ENCODE assay signal across 7 mouse cellular contexts in the genomic region with DNA sequence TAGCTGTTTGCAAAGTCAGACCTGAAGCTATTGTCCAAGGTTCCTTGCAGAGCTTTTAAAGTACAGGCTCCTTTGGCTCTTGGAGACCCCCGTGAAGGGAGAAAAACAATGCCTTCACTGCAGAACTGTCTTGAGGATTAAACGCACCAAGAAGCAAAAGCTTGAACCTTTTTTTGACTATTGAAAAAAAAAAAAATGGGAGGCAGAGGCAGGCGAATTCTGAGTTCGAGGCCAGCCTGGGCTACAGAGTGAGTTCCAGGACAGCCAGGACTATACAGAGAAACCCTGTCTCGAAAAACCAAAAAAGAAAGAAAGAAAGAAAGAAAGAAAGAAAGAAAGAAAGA. TPM values are rescaled to one million over a fixed set of nuclear protein-coding genes. Genes with fewer than 3 reads are reported as not detected.
DNase-seq lines count a peak whose midpoint lies in the region; ATAC-seq lines count a peak whose summit lies in the region.
"Not testable (repeated sequence)": the region's sequence is repeated elsewhere in the genome, so short reads cannot be mapped to it uniquely, and the experiment has no call there.

No protein-coding gene starts in this region.

- H3K9me3 ChIP-seq in embryonic facial prominence, embryonic 10.5 days; forebrain, embryonic 15.5 days; hindbrain, embryonic 10.5 days; kidney, embryonic 14.5 days (ENCODE audit: control insufficient read depth, low read length); liver, embryonic 11.5 days (ENCODE audit: control insufficient read depth, low read length); megakaryocyte, embryonic 14.5 days; neural tube, embryonic 14.5 days (ENCODE audit: control insufficient read depth, low read length): not testable (repeated sequence)

- H3K4me1 ChIP-seq in embryonic facial prominence, embryonic 10.5 days, result peaks cover 12% of the 10 kb centered on the region
- H3K4me1 ChIP-seq in forebrain, embryonic 15.5 days, result peaks cover 20% of the 10 kb centered on the region
- peaks cover 15% of the 10 kb centered on the region for H3K4me1 ChIP-seq in hindbrain, embryonic 10.5 days (replicated peaks)
- H3K4me1 ChIP-seq in kidney, embryonic 14.5 days (ENCODE audit: control insufficient read depth, insufficient read depth, low read length), result not testable (repeated sequence)
- H3K4me1 ChIP-seq in liver, embryonic 11.5 days (replicated peaks; ENCODE audit: control insufficient read depth, insufficient read depth, low read length), result peaks cover 15% of the 10 kb centered on the region
- H3K4me1 ChIP-seq in megakaryocyte, embryonic 14.5 days, result peaks cover 24% of the 10 kb centered on the region
- H3K4me1 ChIP-seq in neural tube, embryonic 14.5 days (ENCODE audit: control insufficient read depth, insufficient read depth, low read length), result peaks cover 11% of the 10 kb centered on the region

- DNase-seq in embryonic facial prominence, embryonic 10.5 days (ENCODE audit: low spot score); hindbrain, embryonic 10.5 days (ENCODE audit: low spot score); liver, embryonic 11.5 days (ENCODE audit: low spot score): not testable (repeated sequence)

- peak overlapping the region; percentile 93 for H3K4me3 ChIP-seq in embryonic facial prominence, embryonic 10.5 days
- peak overlapping the region; percentile 98 for H3K4me3 ChIP-seq in forebrain, embryonic 15.5 days
- H3K4me3 ChIP-seq in hindbrain, embryonic 10.5 days, result peak overlapping the region; percentile 90
- H3K4me3 ChIP-seq in kidney, embryonic 14.5 days (ENCODE audit: low read length), result peak overlapping the region; percentile 99
- H3K4me3 ChIP-seq in liver, embryonic 11.5 days (ENCODE audit: low read depth, low read length), result peak overlapping the region; percentile 88
- H3K4me3 ChIP-seq in megakaryocyte, embryonic 14.5 days (replicated peaks), result peak overlapping the region; percentile 99
- peak overlapping the region; percentile 83 for H3K4me3 ChIP-seq in neural tube, embryonic 14.5 days (ENCODE audit: low read depth, low read length)

- peak overlapping the region; percentile 53 for H3K4me2 ChIP-seq in forebrain, embryonic 15.5 days (replicated peaks)
- peak overlapping the region; percentile 42 for H3K4me2 ChIP-seq in kidney, embryonic 14.5 days (replicated peaks; ENCODE audit: low read depth, low read length)
- peak overlapping the region; percentile 86 for H3K4me2 ChIP-seq in liver, embryonic 11.5 days
- peak overlapping the region; percentile 31 for H3K4me2 ChIP-seq in neural tube, embryonic 14.5 days (ENCODE audit: low read depth, low read length)

- H3K36me3 ChIP-seq in embryonic facial prominence, embryonic 10.5 days (replicated peaks), result peaks cover 25% of the 10 kb centered on the region
- H3K36me3 ChIP-seq in forebrain, embryonic 15.5 days; kidney, embryonic 14.5 days (ENCODE audit: control insufficient read depth, insufficient read depth, low read length); liver, embryonic 11.5 days (ENCODE audit: control insufficient read depth, insufficient read depth, low read length); megakaryocyte, embryonic 14.5 days (replicated peaks; ENCODE audit: low read length); neural tube, embryonic 14.5 days (ENCODE audit: control insufficient read depth, insufficient read depth, low read length): not testable (repeated sequence)
- peaks cover 25% of the 10 kb centered on the region for H3K36me3 ChIP-seq in hindbrain, embryonic 10.5 days

- ATAC-seq in forebrain, embryonic 15.5 days (replicated peaks); kidney, embryonic 14.5 days (ENCODE audit: low FRiP score, low TSS enrichment); liver, embryonic 11.5 days (replicated peaks; ENCODE audit: low FRiP score); neural tube, embryonic 14.5 days (ENCODE audit: low read depth): not testable (repeated sequence)

- H3K27me3 ChIP-seq in embryonic facial prominence, embryonic 10.5 days (replicated peaks; ENCODE audit: low read depth, poor library complexity, severe bottlenecking); forebrain, embryonic 15.5 days; hindbrain, embryonic 10.5 days (ENCODE audit: insufficient read depth, poor library complexity, severe bottlenecking); kidney, embryonic 14.5 days (ENCODE audit: control insufficient read depth, insufficient read depth, low read length); liver, embryonic 11.5 days (replicated peaks; ENCODE audit: control insufficient read depth, insufficient read depth, low read length); megakaryocyte, embryonic 14.5 days (replicated peaks); neural tube, embryonic 14.5 days (ENCODE audit: control insufficient read depth, insufficient read depth, low read length): not testable (repeated sequence)

- peak overlapping the region; percentile 97 for H3K9ac ChIP-seq in forebrain, embryonic 15.5 days (replicated peaks)
- H3K9ac ChIP-seq in kidney, embryonic 14.5 days (ENCODE audit: low read depth, low read length), result peak overlapping the region; percentile 99; the same call in 1 of the 2 replicates
- peak overlapping the region; percentile 86 for H3K9ac ChIP-seq in liver, embryonic 11.5 days (ENCODE audit: low read depth, low read length)
- H3K9ac ChIP-seq in neural tube, embryonic 14.5 days (replicated peaks; ENCODE audit: low read depth, low read length), result not testable (repeated sequence)

- 27% methylated on average over 5 of the region's 5 CpGs for WGBS in embryonic facial prominence, embryonic 10.5 days
- 24% methylated on average over 5 of the region's 5 CpGs for WGBS in forebrain, embryonic 15.5 days
- 26% methylated on average over 5 of the region's 5 CpGs for WGBS in hindbrain, embryonic 10.5 days
- 27% methylated on average over 5 of the region's 5 CpGs for WGBS in kidney, embryonic 14.5 days
- WGBS in liver, embryonic 11.5 days, result 19% methylated on average over 5 of the region's 5 CpGs
- 28% methylated on average over 5 of the region's 5 CpGs for WGBS in neural tube, embryonic 14.5 days

- H3K27ac ChIP-seq in embryonic facial prominence, embryonic 10.5 days (replicated peaks), result peak overlapping the region; percentile 96
- peak overlapping the region; percentile 94 for H3K27ac ChIP-seq in forebrain, embryonic 15.5 days (replicated peaks)
- H3K27ac ChIP-seq in hindbrain, embryonic 10.5 days, result peak overlapping the region; percentile 99
- H3K27ac ChIP-seq in kidney, embryonic 14.5 days (ENCODE audit: low read depth, low read length), result peak overlapping the region; percentile 94
- H3K27ac ChIP-seq in liver, embryonic 11.5 days (ENCODE audit: low read depth, low read length), result peak overlapping the region; percentile 87
- not testable (repeated sequence) for H3K27ac ChIP-seq in neural tube, embryonic 14.5 days (ENCODE audit: low read depth, low read length)

RNA-seq across cellular contexts. Expression of gene Rbm12, which starts 0.3 kb away (rescaled TPM):
- 50.8 and 52.6 TPM in 2 replicates for polyA plus RNA-seq in embryonic facial prominence, embryonic 10.5 days (2016; fragmentation: Nextera tagmentation; extraction: Ambion mirVana)
- 31.1 and 32.4 TPM in 2 replicates for polyA plus RNA-seq in forebrain, embryonic 15.5 days (2015; fragmentation: Nextera tagmentation; extraction: Ambion mirVana)
- polyA plus RNA-seq in hindbrain, embryonic 10.5 days (2016; fragmentation: Nextera tagmentation; extraction: Ambion mirVana), result 42.6 and 47.4 TPM in 2 replicates
- 15.5 and 37.2 TPM in 2 replicates for polyA plus RNA-seq in kidney, embryonic 14.5 days (2014; fragmentation: Nextera tagmentation; extraction: Ambion mirVana)
- 20.0 and 31.5 TPM in 2 replicates for polyA plus RNA-seq in liver, embryonic 11.5 days (2014; fragmentation: Nextera tagmentation; extraction: Ambion mirVana)
- 2.3 and 7.1 TPM in 2 replicates for polyA plus RNA-seq in megakaryocyte, embryonic 14.5 days (2012; ENCODE audit: insufficient read depth, low replicate concordance)
- 22.2 and 30.9 TPM in 2 replicates for polyA plus RNA-seq in neural tube, embryonic 14.5 days (2014; fragmentation: Nextera tagmentation; extraction: Ambion mirVana)

RNA-seq across cellular contexts. Expression of gene Cpne1, which starts 0.3 kb away (rescaled TPM):
- polyA plus RNA-seq in embryonic facial prominence, embryonic 10.5 days (2016; fragmentation: Nextera tagmentation; extraction: Ambion mirVana), result 75.6 and 79.6 TPM in 2 replicates
- polyA plus RNA-seq in forebrain, embryonic 15.5 days (2015; fragmentation: Nextera tagmentation; extraction: Ambion mirVana), result 31.9 and 34.5 TPM in 2 replicates
- 51.4 and 68.0 TPM in 2 replicates for polyA plus RNA-seq in hindbrain, embryonic 10.5 days (2016; fragmentation: Nextera tagmentation; extraction: Ambion mirVana)
- polyA plus RNA-seq in kidney, embryonic 14.5 days (2014; fragmentation: Nextera tagmentation; extraction: Ambion mirVana), result 39.6 and 57.5 TPM in 2 replicates
- 55.8 and 62.5 TPM in 2 replicates for polyA plus RNA-seq in liver, embryonic 11.5 days (2014; fragmentation: Nextera tagmentation; extraction: Ambion mirVana)
- polyA plus RNA-seq in megakaryocyte, embryonic 14.5 days (2012; ENCODE audit: insufficient read depth, low replicate concordance), result 17.2 and 27.7 TPM in 2 replicates
- 22.7 and 29.1 TPM in 2 replicates for polyA plus RNA-seq in neural tube, embryonic 14.5 days (2014; fragmentation: Nextera tagmentation; extraction: Ambion mirVana)

RNA-seq across cellular contexts. Expression of gene Gm28036, which starts 14.8 kb away (rescaled TPM):
- 23.3 and 35.7 TPM in 2 replicates for polyA plus RNA-seq in embryonic facial prominence, embryonic 10.5 days (2016; fragmentation: Nextera tagmentation; extraction: Ambion mirVana)
- polyA plus RNA-seq in forebrain, embryonic 15.5 days (2015; fragmentation: Nextera tagmentation; extraction: Ambion mirVana), result 24.1 and 24.2 TPM in 2 replicates
- polyA plus RNA-seq in hindbrain, embryonic 10.5 days (2016; fragmentation: Nextera tagmentation; extraction: Ambion mirVana), result 22.5 and 27.2 TPM in 2 replicates
- 3.4 and 13.2 TPM in 2 replicates for polyA plus RNA-seq in kidney, embryonic 14.5 days (2014; fragmentation: Nextera tagmentation; extraction: Ambion mirVana)
- 10.8 and 12.1 TPM in 2 replicates for polyA plus RNA-seq in liver, embryonic 11.5 days (2014; fragmentation: Nextera tagmentation; extraction: Ambion mirVana)
- not detected in 2 replicates for polyA plus RNA-seq in megakaryocyte, embryonic 14.5 days (2012; ENCODE audit: insufficient read depth, low replicate concordance)
- 9.5 and 15.3 TPM in 2 replicates for polyA plus RNA-seq in neural tube, embryonic 14.5 days (2014; fragmentation: Nextera tagmentation; extraction: Ambion mirVana)

RNA-seq across cellular contexts. Expression of gene Romo1, which starts 31.8 kb away (rescaled TPM):
- 396 and 400 TPM in 2 replicates for polyA plus RNA-seq in embryonic facial prominence, embryonic 10.5 days (2016; fragmentation: Nextera tagmentation; extraction: Ambion mirVana)
- 363 and 422 TPM in 2 replicates for polyA plus RNA-seq in forebrain, embryonic 15.5 days (2015; fragmentation: Nextera tagmentation; extraction: Ambion mirVana)
- 438 and 481 TPM in 2 replicates for polyA plus RNA-seq in hindbrain, embryonic 10.5 days (2016; fragmentation: Nextera tagmentation; extraction: Ambion mirVana)
- polyA plus RNA-seq in kidney, embryonic 14.5 days (2014; fragmentation: Nextera tagmentation; extraction: Ambion mirVana), result 417 and 550 TPM in 2 replicates
- 371 and 439 TPM in 2 replicates for polyA plus RNA-seq in liver, embryonic 11.5 days (2014; fragmentation: Nextera tagmentation; extraction: Ambion mirVana)
- polyA plus RNA-seq in megakaryocyte, embryonic 14.5 days (2012; ENCODE audit: insufficient read depth, low replicate concordance), result 248 and 453 TPM in 2 replicates
- 438 and 500 TPM in 2 replicates for polyA plus RNA-seq in neural tube, embryonic 14.5 days (2014; fragmentation: Nextera tagmentation; extraction: Ambion mirVana)

RNA-seq across cellular contexts. Expression of gene Nfs1, which starts 31.9 kb away (rescaled TPM):
- polyA plus RNA-seq in embryonic facial prominence, embryonic 10.5 days (2016; fragmentation: Nextera tagmentation; extraction: Ambion mirVana), result 37.7 and 42.1 TPM in 2 replicates
- 40.7 TPM in 2 replicates for polyA plus RNA-seq in forebrain, embryonic 15.5 days (2015; fragmentation: Nextera tagmentation; extraction: Ambion mirVana)
- polyA plus RNA-seq in hindbrain, embryonic 10.5 days (2016; fragmentation: Nextera tagmentation; extraction: Ambion mirVana), result 41.6 and 43.5 TPM in 2 replicates
- 40.8 and 44.6 TPM in 2 replicates for polyA plus RNA-seq in kidney, embryonic 14.5 days (2014; fragmentation: Nextera tagmentation; extraction: Ambion mirVana)
- 87.5 and 91.4 TPM in 2 replicates for polyA plus RNA-seq in liver, embryonic 11.5 days (2014; fragmentation: Nextera tagmentation; extraction: Ambion mirVana)
- polyA plus RNA-seq in megakaryocyte, embryonic 14.5 days (2012; ENCODE audit: insufficient read depth, low replicate concordance), result 5.4 and 12.7 TPM in 2 replicates
- polyA plus RNA-seq in neural tube, embryonic 14.5 days (2014; fragmentation: Nextera tagmentation; extraction: Ambion mirVana), result 28.8 and 30.4 TPM in 2 replicates

Comparison
In these comparisons a context has a peak if more than half of its experiments do, and no peak if none do; other contexts are left out.
1. H3K4me2 ChIP-seq: peak in every context shown above with its lines; median percentile 86 in liver, embryonic 11.5 days; 53 in forebrain, embryonic 15.5 days; 42 in kidney, embryonic 14.5 days; 31 in neural tube, embryonic 14.5 days.